8 mouse cellular contexts compared by ENCODE assay signal in genomic region chr5:124162577-124162976, GRCm38 (mm10). TPM values are rescaled to one million over a fixed set of nuclear protein-coding genes. Genes with fewer than 3 reads are reported as not detected.
DNase-seq lines count a peak whose midpoint lies in the region; ATAC-seq and TF ChIP-seq lines count a peak whose summit lies in the region.

No protein-coding gene starts in this region.

- no peak for TF ChIP-seq POLR2A in cerebellum, adult 2 months (IDR thresholded peaks at IDR 0.05; ENCODE audit: borderline replicate concordance, insufficient read depth, low read length)

- peak; percentile 58 for DNase-seq in ovary, postnatal 36 days (ENCODE audit: low spot score)
- no peak for DNase-seq in ovary, postnatal 14 days (ENCODE audit: low spot score)
- peak; percentile 74 to 77 for DNase-seq in cerebellum, adult 2 months
- DNase-seq in frontal cortex, postnatal 25 days (ENCODE audit: low spot score in 2 of 2): peak; percentile 60 to 64
- peak; percentile 53 for DNase-seq in limb, embryonic 10.5 days (ENCODE audit: low spot score)

- H3K4me3 ChIP-seq in cerebellum, adult 2 months (replicated peaks; ENCODE audit: insufficient read depth, low read depth, low read length): no peak overlapping the region
- no peak overlapping the region for H3K4me3 ChIP-seq in hindbrain, embryonic 12.5 days
- H3K4me3 ChIP-seq in limb, embryonic 10.5 days: no peak overlapping the region
- no peak overlapping the region for H3K4me3 ChIP-seq in midbrain, embryonic 13.5 days (replicated peaks)
- no peak overlapping the region for H3K4me3 ChIP-seq in stomach, embryonic 16.5 days (replicated peaks; ENCODE audit: low read length)

- H3K4me1 ChIP-seq in cerebellum, adult 2 months (ENCODE audit: control insufficient read depth, insufficient read depth, low read length): peaks cover 66% of the 10 kb centered on the region
- H3K4me1 ChIP-seq in hindbrain, embryonic 12.5 days: peaks cover 56% of the 10 kb centered on the region
- H3K4me1 ChIP-seq in limb, embryonic 10.5 days: peaks cover 78% of the 10 kb centered on the region
- H3K4me1 ChIP-seq in midbrain, embryonic 13.5 days (replicated peaks): peaks cover 75% of the 10 kb centered on the region
- H3K4me1 ChIP-seq in stomach, embryonic 16.5 days (ENCODE audit: control insufficient read depth, insufficient read depth, low read length): peaks cover 38% of the 10 kb centered on the region

- ATAC-seq in hindbrain, embryonic 12.5 days (ENCODE audit: low FRiP score): peak; percentile 26; the same call in 1 of the 2 replicates
- peak; percentile 53 for ATAC-seq in midbrain, embryonic 13.5 days
- 0 out of 2 replicates have a peak, but pooled peaks have one; percentile 9 for ATAC-seq in stomach, embryonic 16.5 days (ENCODE audit: insufficient read depth, low FRiP score)

- no peak overlapping the region for H3K4me2 ChIP-seq in hindbrain, embryonic 12.5 days (replicated peaks)
- H3K4me2 ChIP-seq in midbrain, embryonic 13.5 days (replicated peaks): no peak overlapping the region
- no peak overlapping the region for H3K4me2 ChIP-seq in stomach, embryonic 16.5 days (ENCODE audit: low read depth, low read length)

- WGBS in cerebellum, adult 2 months: 40% methylated on average over 5 of the region's 5 CpGs
- 47% methylated on average over 5 of the region's 5 CpGs for WGBS in hindbrain, embryonic 12.5 days
- 62% methylated on average over 5 of the region's 5 CpGs for WGBS in limb, embryonic 10.5 days
- 55% methylated on average over 5 of the region's 5 CpGs for WGBS in midbrain, embryonic 13.5 days
- 48% methylated on average over 5 of the region's 5 CpGs for WGBS in stomach, embryonic 16.5 days

- no peaks in the 10 kb centered on the region for H3K27me3 ChIP-seq in cerebellum, adult 2 months (ENCODE audit: control insufficient read depth, insufficient read depth, low read length)
- H3K27me3 ChIP-seq in hindbrain, embryonic 12.5 days: no peaks in the 10 kb centered on the region
- H3K27me3 ChIP-seq in limb, embryonic 10.5 days (ENCODE audit: low read depth, poor library complexity, severe bottlenecking): no peaks in the 10 kb centered on the region
- H3K27me3 ChIP-seq in midbrain, embryonic 13.5 days: no peaks in the 10 kb centered on the region
- H3K27me3 ChIP-seq in stomach, embryonic 16.5 days (ENCODE audit: control insufficient read depth, insufficient read depth, low read length): no peaks in the 10 kb centered on the region

- no peak overlapping the region; the same call in 1 of the 2 replicates for H3K27ac ChIP-seq in cerebellum, adult 2 months (ENCODE audit: insufficient read depth, low read length)
- H3K27ac ChIP-seq in hindbrain, embryonic 12.5 days: peak overlapping the region; percentile 37; the same call in 1 of the 2 replicates
- no peak overlapping the region for H3K27ac ChIP-seq in limb, embryonic 10.5 days
- peak overlapping the region; percentile 31; the same call in 1 of the 2 replicates for H3K27ac ChIP-seq in midbrain, embryonic 13.5 days
- no peak overlapping the region for H3K27ac ChIP-seq in stomach, embryonic 16.5 days (ENCODE audit: low read length)

- no peaks in the 10 kb centered on the region for H3K36me3 ChIP-seq in hindbrain, embryonic 12.5 days
- H3K36me3 ChIP-seq in limb, embryonic 10.5 days: no peaks in the 10 kb centered on the region
- no peaks in the 10 kb centered on the region for H3K36me3 ChIP-seq in midbrain, embryonic 13.5 days
- no peaks in the 10 kb centered on the region for H3K36me3 ChIP-seq in stomach, embryonic 16.5 days (ENCODE audit: control insufficient read depth, insufficient read depth, low read length)

- peak; percentile 58 for TF ChIP-seq CTCF in cerebellum, adult 2 months (IDR thresholded peaks at IDR 0.05; ENCODE audit: borderline replicate concordance, insufficient read depth, low read depth, low read length)

- H3K9me3 ChIP-seq in hindbrain, embryonic 12.5 days (replicated peaks): no peaks in the 10 kb centered on the region
- no peaks in the 10 kb centered on the region for H3K9me3 ChIP-seq in limb, embryonic 10.5 days (replicated peaks)
- no peaks in the 10 kb centered on the region for H3K9me3 ChIP-seq in midbrain, embryonic 13.5 days
- H3K9me3 ChIP-seq in stomach, embryonic 16.5 days (replicated peaks; ENCODE audit: control insufficient read depth, low read length): no peaks in the 10 kb centered on the region

- H3K9ac ChIP-seq in hindbrain, embryonic 12.5 days: no peak overlapping the region
- H3K9ac ChIP-seq in midbrain, embryonic 13.5 days (replicated peaks): no peak overlapping the region
- H3K9ac ChIP-seq in stomach, embryonic 16.5 days (ENCODE audit: low read length): no peak overlapping the region

RNA-seq across cellular contexts. Expression of gene Arl6ip4, which starts 46.7 kb away (rescaled TPM):
- 81.6 and 91.0 TPM in 2 replicates for polyA plus RNA-seq in cerebellum, adult 2 months (2012; rRNA removed)
- 86.4 and 88.8 TPM in 2 replicates for polyA plus RNA-seq in hindbrain, embryonic 12.5 days (2016; fragmentation: Nextera tagmentation; extraction: Ambion mirVana)
- polyA plus RNA-seq in limb, embryonic 10.5 days (2016; fragmentation: Nextera tagmentation; extraction: Ambion mirVana): 139 and 150 TPM in 2 replicates
- polyA plus RNA-seq in midbrain, embryonic 13.5 days (2015; fragmentation: Nextera tagmentation; extraction: Ambion mirVana): 82.3 and 85.8 TPM in 2 replicates
- 76.1 and 81.6 TPM in 2 replicates for polyA plus RNA-seq in stomach, embryonic 16.5 days (2015; fragmentation: Nextera tagmentation; extraction: Ambion mirVana)

RNA-seq across cellular contexts. Expression of gene Ogfod2, which starts 50.5 kb away (rescaled TPM):
- polyA plus RNA-seq in cerebellum, adult 2 months (2012; rRNA removed): 47.2 and 52.7 TPM in 2 replicates
- 19.6 and 25.7 TPM in 2 replicates for polyA plus RNA-seq in hindbrain, embryonic 12.5 days (2016; fragmentation: Nextera tagmentation; extraction: Ambion mirVana)
- polyA plus RNA-seq in limb, embryonic 10.5 days (2016; fragmentation: Nextera tagmentation; extraction: Ambion mirVana): 13.2 and 16.2 TPM in 2 replicates
- 25.4 and 30.6 TPM in 2 replicates for polyA plus RNA-seq in midbrain, embryonic 13.5 days (2015; fragmentation: Nextera tagmentation; extraction: Ambion mirVana)
- polyA plus RNA-seq in stomach, embryonic 16.5 days (2015; fragmentation: Nextera tagmentation; extraction: Ambion mirVana): 27.7 and 30.2 TPM in 2 replicates

Comparison
In these comparisons a context has a peak if more than half of its experiments do, and no peak if none do; other contexts are left out.
1. H3K27ac ChIP-seq: peak in hindbrain, embryonic 12.5 days (single experiment) and midbrain, embryonic 13.5 days (single experiment); none in cerebellum, adult 2 months (single experiment), limb, embryonic 10.5 days (single experiment) and stomach, embryonic 16.5 days (single experiment).
2. Peak in every context shown above with its lines, with median percentiles within 50 percentile points of each other: ATAC-seq.